Mouse (Mus musculus): ENCODE results near the gene Gtsf1l. TPM values are rescaled to one million over a fixed set of nuclear protein-coding genes. Genes with fewer than 3 reads are reported as not detected.

Gene Gtsf1l
- polyA plus RNA-seq, 1 experiment from 2014 or later: not detected

GRCm38 (mm10) chr2:163086561-163086960 lies 1.1 kb downstream of the Gtsf1l start:
- no peaks in the 10 kb centered on the region for H3K27me3 ChIP-seq
- H3K9me3 ChIP-seq (replicated peaks): no peaks in the 10 kb centered on the region
- H3K4me2 ChIP-seq: no peak overlapping the region
- no peaks in the 10 kb centered on the region for H3K4me1 ChIP-seq (replicated peaks)
- no peak overlapping the region for H3K27ac ChIP-seq (replicated peaks)
- whole genome bisulfite sequencing (ENCODE audit: insufficient replicate concordance): 44% methylated on average over 8 of the region's 8 CpGs
- no peak overlapping the region for H3K9ac ChIP-seq
- no peak for ATAC-seq (ENCODE audit: insufficient read depth)
- H3K4me3 ChIP-seq (replicated peaks): no peak overlapping the region
- peaks cover 35% of the 10 kb centered on the region for H3K36me3 ChIP-seq (replicated peaks)

GRCm38 (mm10) chr2:163085047-163085446 lies 2.6 kb downstream of the Gtsf1l start:
- Histone ChIP-seq H3K9ac (no peak overlapping the region), H3K27ac (replicated peaks) (no peak overlapping the region), H3K36me3 (replicated peaks) (peaks cover 45% of the 10 kb centered on the region), H3K4me2 (no peak overlapping the region), H3K27me3 (no peaks in the 10 kb centered on the region), H3K9me3 (replicated peaks) (no peaks in the 10 kb centered on the region), H3K4me1 (replicated peaks) (no peaks in the 10 kb centered on the region), H3K4me3 (replicated peaks) (no peak overlapping the region)
- 86% methylated on average over 6 of the region's 6 CpGs for WGBS (ENCODE audit: insufficient replicate concordance)
- ATAC-seq (ENCODE audit: insufficient read depth): no peak

GRCm38 (mm10) chr2:163084519-163084918 lies 3.1 kb downstream of the Gtsf1l start:
- H3K4me1 ChIP-seq (replicated peaks): no peaks in the 10 kb centered on the region
- H3K27ac ChIP-seq (replicated peaks): no peak overlapping the region
- ATAC-seq (ENCODE audit: insufficient read depth): no peak
- WGBS (ENCODE audit: insufficient replicate concordance): 76% methylated on average over 3 of the region's 3 CpGs
- H3K4me2 ChIP-seq: no peak overlapping the region
- H3K9me3 ChIP-seq (replicated peaks): no peaks in the 10 kb centered on the region
- H3K27me3 ChIP-seq: no peaks in the 10 kb centered on the region
- peaks cover 50% of the 10 kb centered on the region for H3K36me3 ChIP-seq (replicated peaks)
- H3K4me3 ChIP-seq (replicated peaks): no peak overlapping the region
- no peak overlapping the region for H3K9ac ChIP-seq

- no peaks in the 10 kb centered on the region for H3K9me3 ChIP-seq (replicated peaks)
- 44% methylated on average over 5 of the region's 5 CpGs for WGBS (ENCODE audit: insufficient replicate concordance)
These were observed 5.1 kb downstream of the Gtsf1l start for GRCm38 (mm10) chr2:163082591-163082990.

GRCm38 (mm10) chr2:163079041-163079440 lies 8.6 kb downstream of the Gtsf1l start:
- H3K36me3 ChIP-seq (replicated peaks): peaks cover 91% of the 10 kb centered on the region
- no peak overlapping the region for H3K4me3 ChIP-seq (replicated peaks)
- 92% methylated on average over 4 of the region's 4 CpGs for WGBS (ENCODE audit: insufficient replicate concordance)

More at GRCm38 (mm10) chr2:163082591-163082990, 5.1 kb downstream of the Gtsf1l start:
- no peaks in the 10 kb centered on the region for H3K27me3 ChIP-seq
- no peak overlapping the region for H3K4me2 ChIP-seq
- peaks cover 69% of the 10 kb centered on the region for H3K36me3 ChIP-seq (replicated peaks)
- no peak overlapping the region for H3K9ac ChIP-seq
- no peak overlapping the region for H3K27ac ChIP-seq (replicated peaks)
- no peak overlapping the region for H3K4me3 ChIP-seq (replicated peaks)
- no peaks in the 10 kb centered on the region for H3K4me1 ChIP-seq (replicated peaks)
- peak; percentile 38; the same call in 1 of the 2 replicates for ATAC-seq (ENCODE audit: insufficient read depth)

GRCm38 (mm10) chr2:163075234-163075633 lies 12.4 kb downstream of the Gtsf1l start:
- 80% methylated on average over 3 of the region's 3 CpGs for WGBS (ENCODE audit: insufficient replicate concordance)
- no peak for ATAC-seq (ENCODE audit: insufficient read depth)
- H3K4me1 ChIP-seq (replicated peaks): no peaks in the 10 kb centered on the region

More at GRCm38 (mm10) chr2:163079041-163079440, 8.6 kb downstream of the Gtsf1l start:
- no peaks in the 10 kb centered on the region for H3K9me3 ChIP-seq (replicated peaks)
- H3K4me2 ChIP-seq: no peak overlapping the region
- no peaks in the 10 kb centered on the region for H3K4me1 ChIP-seq (replicated peaks)
- H3K27me3 ChIP-seq: no peaks in the 10 kb centered on the region
- ATAC-seq (ENCODE audit: insufficient read depth): no peak
- H3K9ac ChIP-seq: no peak overlapping the region
- H3K27ac ChIP-seq (replicated peaks): no peak overlapping the region

GRCm38 (mm10) chr2:163074808-163075207 lies 12.8 kb downstream of the Gtsf1l start:
- Histone ChIP-seq H3K9ac (no peak overlapping the region), H3K4me1 (replicated peaks) (no peaks in the 10 kb centered on the region), H3K27ac (replicated peaks) (no peak overlapping the region), H3K4me3 (replicated peaks) (no peak overlapping the region), H3K36me3 (replicated peaks) (peaks cover 99% of the 10 kb centered on the region), H3K27me3 (no peaks in the 10 kb centered on the region), H3K9me3 (replicated peaks) (no peaks in the 10 kb centered on the region), H3K4me2 (no peak overlapping the region)
- WGBS (ENCODE audit: insufficient replicate concordance): 91% methylated on average over 12 of the region's 12 CpGs
- no peak for ATAC-seq (ENCODE audit: insufficient read depth)

More at GRCm38 (mm10) chr2:163075234-163075633, 12.4 kb downstream of the Gtsf1l start:
- H3K36me3 ChIP-seq (replicated peaks): peaks cover 96% of the 10 kb centered on the region
- no peaks in the 10 kb centered on the region for H3K27me3 ChIP-seq
- H3K4me3 ChIP-seq (replicated peaks): no peak overlapping the region
- no peaks in the 10 kb centered on the region for H3K9me3 ChIP-seq (replicated peaks)
- H3K27ac ChIP-seq (replicated peaks): no peak overlapping the region
- H3K9ac ChIP-seq: no peak overlapping the region
- no peak overlapping the region for H3K4me2 ChIP-seq

GRCm38 (mm10) chr2:163074006-163074405 lies 13.6 kb downstream of the Gtsf1l start:
- Histone ChIP-seq H3K4me2 (no peak overlapping the region), H3K9me3 (replicated peaks) (no peaks in the 10 kb centered on the region), H3K36me3 (replicated peaks) (peaks cover 97% of the 10 kb centered on the region), H3K27ac (replicated peaks) (no peak overlapping the region), H3K4me1 (replicated peaks) (no peaks in the 10 kb centered on the region), H3K9ac (no peak overlapping the region), H3K4me3 (replicated peaks) (no peak overlapping the region), H3K27me3 (no peaks in the 10 kb centered on the region)
- ATAC-seq (ENCODE audit: insufficient read depth): no peak
- WGBS (ENCODE audit: insufficient replicate concordance): 89% methylated on average over 7 of the region's 7 CpGs

- no peak overlapping the region for H3K27ac ChIP-seq (replicated peaks)
- no peaks in the 10 kb centered on the region for H3K27me3 ChIP-seq
- 87% methylated on average over 9 of the region's 9 CpGs for WGBS (ENCODE audit: insufficient replicate concordance)
- H3K36me3 ChIP-seq (replicated peaks): peaks cover 97% of the 10 kb centered on the region
- no peak for ATAC-seq (ENCODE audit: insufficient read depth)
- no peak overlapping the region for H3K9ac ChIP-seq
- H3K4me1 ChIP-seq (replicated peaks): no peaks in the 10 kb centered on the region
- H3K4me2 ChIP-seq: no peak overlapping the region
- no peaks in the 10 kb centered on the region for H3K9me3 ChIP-seq (replicated peaks)
- no peak overlapping the region for H3K4me3 ChIP-seq (replicated peaks)
These were observed 14.5 kb downstream of the Gtsf1l start for GRCm38 (mm10) chr2:163073023-163073757.

- 0 out of 2 replicates have a peak, but pooled peaks cover 3% of the 10 kb centered on the region for H3K4me1 ChIP-seq (replicated peaks)
- no peaks in the 10 kb centered on the region for H3K27me3 ChIP-seq
- no peak overlapping the region for H3K4me2 ChIP-seq
- no peaks in the 10 kb centered on the region for H3K9me3 ChIP-seq (replicated peaks)
- H3K36me3 ChIP-seq (replicated peaks): peaks cover 97% of the 10 kb centered on the region
- ATAC-seq (ENCODE audit: insufficient read depth): peak; percentile 51
- no peak overlapping the region for H3K4me3 ChIP-seq (replicated peaks)
- no peak overlapping the region for H3K27ac ChIP-seq (replicated peaks)
- H3K9ac ChIP-seq: no peak overlapping the region
- WGBS (ENCODE audit: insufficient replicate concordance): 77% methylated on average over 3 of the region's 3 CpGs
These were observed 16.1 kb downstream of the Gtsf1l start for GRCm38 (mm10) chr2:163071590-163071989.

GRCm38 (mm10) chr2:163070213-163070612 lies 17.4 kb downstream of the Gtsf1l start:
- no peak overlapping the region for H3K9ac ChIP-seq
- H3K36me3 ChIP-seq (replicated peaks): peaks cover 97% of the 10 kb centered on the region
- H3K4me2 ChIP-seq: no peak overlapping the region
- no peak overlapping the region for H3K4me3 ChIP-seq (replicated peaks)
- H3K27me3 ChIP-seq: no peaks in the 10 kb centered on the region
- 78% methylated on average over 3 of the region's 3 CpGs for WGBS (ENCODE audit: insufficient replicate concordance)
- no peaks in the 10 kb centered on the region for H3K9me3 ChIP-seq (replicated peaks)
- ATAC-seq (ENCODE audit: insufficient read depth): no peak
- H3K4me1 ChIP-seq (replicated peaks): 0 out of 2 replicates have a peak, but pooled peaks cover 3% of the 10 kb centered on the region
- no peak overlapping the region for H3K27ac ChIP-seq (replicated peaks)

All from liver, embryonic 15.5 days (tissue).